Mouse (Mus musculus) MEL (cell line): ENCODE measurements around the gene Erfe.

ENCODE experiments used
- CTCF ChIP-seq, 3 experiments: IDR thresholded peaks in 2 of 3; conservative IDR thresholded peaks in 1 of 3; 2 replicates each; pipeline ENCODE4 v1.5.1; 2011 to 2012; ENCODE audit warnings: low read length in 3 of 3, low read depth in 2 of 3, mild to moderate bottlenecking in 2 of 3, improper control_type of control experiment in 1 of 3, inconsistent platforms in 1 of 3, mixed read lengths in 1 of 3, moderate library complexity in 1 of 3; ENCODE audit not compliant: control insufficient read depth in 1 of 3, insufficient read depth in 1 of 3, poor library complexity in 1 of 3, severe bottlenecking in 1 of 3
- EP300 ChIP-seq, 2 experiments: IDR thresholded peaks; 2 replicates each; pipeline ENCODE4 v1.6.1; 2011; ENCODE audit warnings: improper control_type of control experiment in 2 of 2, low read length in 2 of 2, low read depth in 1 of 2, mild to moderate bottlenecking in 1 of 2
- GATA1 ChIP-seq: IDR thresholded peaks from 2 replicates; pipeline ENCODE4 v1.6.1; 2011; ENCODE audit warnings: low read depth, low read length, improper control_type of control experiment
- JUND ChIP-seq: IDR thresholded peaks from 2 replicates; pipeline ENCODE4 v1.6.1; 2011; ENCODE audit warnings: low read depth, mild to moderate bottlenecking, improper control_type of control experiment, low read length
- MAX ChIP-seq: IDR thresholded peaks from 2 replicates; pipeline ENCODE4 v1.6.1; 2011; ENCODE audit warnings: low read length, improper control_type of control experiment
- MYC ChIP-seq: IDR thresholded peaks from 2 replicates; pipeline ENCODE4 v1.6.1; 2011; ENCODE audit warnings: low read depth, mild to moderate bottlenecking, low read length, improper control_type of control experiment, moderate library complexity
- POLR2A ChIP-seq, 2 experiments: IDR thresholded peaks; 2 replicates each; pipeline ENCODE4 v1.6.1; 2011 to 2012; ENCODE audit warnings: low read length in 2 of 2, mild to moderate bottlenecking in 2 of 2, control low read depth in 1 of 2, improper control_type of control experiment in 1 of 2, low read depth in 1 of 2, moderate library complexity in 1 of 2; ENCODE audit not compliant: control insufficient read depth in 1 of 2, insufficient read depth in 1 of 2, poor library complexity in 1 of 2
- ZC3H11A ChIP-seq: IDR thresholded peaks from 2 replicates; pipeline ENCODE4 v1.6.1; 2012; ENCODE audit warnings: low read depth, mild to moderate bottlenecking, inconsistent platforms, low read length, improper control_type of control experiment

DNA sequence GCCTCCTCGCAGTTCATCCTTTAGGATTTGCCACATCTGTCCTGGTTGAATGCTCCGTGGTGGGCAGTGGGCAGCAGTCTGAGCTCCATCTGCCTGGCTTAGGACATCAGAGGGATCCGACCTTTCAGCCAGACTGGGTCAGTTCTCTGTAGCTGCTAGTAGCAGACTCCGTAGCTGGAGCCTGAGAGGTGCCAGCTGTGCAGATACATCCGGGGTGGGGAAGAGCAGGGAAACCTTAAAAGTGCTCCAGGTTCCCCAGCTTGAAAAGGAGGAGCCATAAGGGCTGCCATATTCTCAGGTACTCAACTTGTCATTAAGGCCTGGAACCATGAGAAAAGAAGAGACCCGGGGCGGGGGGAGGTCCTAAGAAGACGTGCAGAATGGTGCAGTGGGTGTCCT lies 415 bp upstream of the Erfe start:
- TF ChIP-seq POLR2A (IDR thresholded peaks at IDR 0.05; ENCODE audit: control insufficient read depth in 1 of 2, insufficient read depth in 1 of 2, low read depth in 1 of 2, low read length in 2 of 2, poor library complexity in 1 of 2) (no peak), JUND (no peak), ZC3H11A (no peak), MAX (no peak), EP300 (IDR thresholded peaks at IDR 0.05; ENCODE audit: low read depth in 1 of 2, low read length in 2 of 2) (no peak), CTCF (IDR thresholded peaks at IDR 0.05 in 2 of 3, conservative IDR thresholded peaks at IDR 0.05 in 1 of 3; ENCODE audit: control insufficient read depth in 1 of 3, insufficient read depth in 1 of 3, low read depth in 2 of 3, low read length in 3 of 3, poor library complexity in 1 of 3, severe bottlenecking in 1 of 3) (no peak), MYC (no peak), GATA1 (no peak)
